Mouse (Mus musculus) leukemia stem cell, adult 10-12 weeks (primary cell): ENCODE measurements around the gene Bcar1. TPM values are rescaled to one million over a fixed set of nuclear protein-coding genes. Genes with fewer than 3 reads are reported as not detected.

Source experiments
- polyA plus RNA-seq: library from polyadenylated mRNA; stranded (reverse); fragments of >175 nt; gene quantifications from 2 replicates; pipeline ENCODE4 v1.2.3, GENCODE M21; 2012; ENCODE audit warnings: low replicate concordance

Bcar1 gene
- polyA plus RNA-seq, result 2.8 and 4.4 TPM in 2 replicates

DNA sequence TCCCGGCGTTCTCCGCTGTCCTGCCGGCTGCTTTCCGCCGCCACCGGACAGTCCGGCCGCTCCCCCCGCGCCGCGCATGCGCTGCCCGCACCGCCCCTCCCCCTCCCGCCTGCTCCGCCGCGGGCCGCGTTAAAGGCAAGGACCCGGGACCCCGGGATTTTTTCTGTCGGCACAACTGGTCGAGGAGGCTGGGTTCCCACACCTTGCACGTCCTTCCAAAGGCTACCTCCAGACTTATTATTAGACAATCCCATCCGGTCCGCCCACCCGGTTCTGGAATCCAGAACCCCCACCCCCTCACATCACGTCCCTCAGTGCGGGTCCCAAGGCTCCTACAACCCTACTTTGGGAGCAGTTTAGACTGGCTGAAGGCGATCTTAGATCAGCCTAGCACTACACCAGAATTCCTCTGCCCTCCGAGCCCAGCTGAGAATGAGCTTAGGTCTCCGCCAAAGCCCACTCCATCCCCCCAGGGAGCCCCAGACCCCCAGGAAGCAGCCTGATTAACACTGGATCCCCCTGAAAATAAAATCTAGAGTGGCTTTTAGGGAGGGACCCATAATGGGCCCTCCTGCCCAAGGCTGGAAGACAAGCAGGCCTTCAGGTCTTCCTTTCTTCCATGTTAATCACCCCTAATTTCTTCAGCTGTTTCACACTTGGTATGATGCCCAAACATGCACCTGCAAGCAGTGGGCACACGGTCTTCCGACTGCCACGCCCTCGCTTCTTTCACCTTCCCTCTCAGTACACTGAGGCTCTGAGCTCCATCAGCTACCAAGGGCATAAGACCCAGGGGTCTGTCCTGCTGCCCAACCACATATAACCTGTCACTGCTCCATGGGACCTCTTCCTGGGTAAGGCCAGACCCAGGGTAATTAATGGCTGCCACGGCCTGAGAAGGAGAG, at the start of gene Bcar1:
Gene Bcar1, minus strand, starts transcription at position 18 of the 905 bp plus-strand sequence.

DNA sequence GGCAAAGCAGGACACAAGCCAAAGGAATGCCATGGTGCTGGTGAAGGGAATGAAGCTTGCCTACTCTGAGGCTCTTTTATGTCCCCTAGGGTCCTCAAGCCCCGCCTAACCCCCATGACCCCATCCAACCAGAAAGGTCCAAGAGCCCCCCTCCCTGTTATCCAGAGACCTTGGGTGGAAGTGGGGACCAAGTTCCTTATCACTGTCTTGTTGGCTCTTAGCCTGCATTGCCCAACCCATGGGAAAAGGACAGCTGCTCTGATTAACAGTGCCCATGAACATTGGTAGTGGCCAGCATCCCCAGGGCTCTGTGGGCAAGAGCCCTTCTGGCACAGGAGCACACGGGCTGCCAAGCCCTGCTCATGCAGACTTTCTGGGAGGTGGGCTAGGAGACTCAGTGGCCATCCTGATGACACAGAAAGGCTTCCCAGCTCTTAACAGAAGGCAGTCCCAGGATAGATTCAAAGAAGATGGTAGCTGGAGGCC, 52.6 kb downstream of the Bcar1 start, which contains the start of gene Ctrb1:
Gene Ctrb1, minus strand, starts transcription at position 51 of the 486 bp plus-strand sequence.

Other genes starting within 250 kb of the Bcar1 start
- gene Wdr59, start 221.7 kb downstream of the Bcar1 start, polyA plus RNA-seq, result 0.65 and 2.8 TPM in 2 replicates
- 25.0 and 27.6 TPM in 2 replicates for gene Znrf1, start 207.7 kb downstream of the Bcar1 start, polyA plus RNA-seq
- gene Ldhd, start 113.4 kb downstream of the Bcar1 start, polyA plus RNA-seq, result 0.17 and 0.60 TPM in 2 replicates
- 4.1 and 5.7 TPM in 2 replicates for gene Zfp1, start 100.4 kb downstream of the Bcar1 start, polyA plus RNA-seq
- not detected in 2 replicates for gene Ctrb1, start 52.8 kb downstream of the Bcar1 start, polyA plus RNA-seq
- 2.6 and 7.8 TPM in 2 replicates for gene Cfdp1, start 110.5 kb upstream of the Bcar1 start, polyA plus RNA-seq
- 0.63 and 1.0 TPM in 2 replicates for gene Tmem170, start 132.9 kb upstream of the Bcar1 start, polyA plus RNA-seq
- not detected in 2 replicates for gene Chst5, start 166.6 kb upstream of the Bcar1 start, polyA plus RNA-seq
- gene Tmem231, start 190.1 kb upstream of the Bcar1 start, polyA plus RNA-seq, result 5.2 and 9.8 TPM in 2 replicates
- gene Gabarapl2, start 196.9 kb upstream of the Bcar1 start, polyA plus RNA-seq, result 0.55 and 1.4 TPM in 2 replicates
- gene Adat1, start 248.5 kb upstream of the Bcar1 start, polyA plus RNA-seq, result 0.17 and 2.9 TPM in 2 replicates